30 mouse cellular contexts compared by ENCODE assay signal in genomic region chr2:180684031-180684430, GRCm38 (mm10). TPM values are rescaled to one million over a fixed set of nuclear protein-coding genes. Genes with fewer than 3 reads are reported as not detected.
DNase-seq lines count a peak whose midpoint lies in the region; ATAC-seq and TF ChIP-seq lines count a peak whose summit lies in the region.
"Had no signal": no experiment of that assay in that cellular context is flagged by ENCODE, and none has a peak within 500 bp of the region (broad histone marks: within the 10 kb centered on the region; RNA-seq: fewer than 3 reads in every experiment).

No protein-coding gene starts in this region.

- peaks cover 6% of the 10 kb centered on the region; the same call in 1 of the 2 replicates for H3K79me2 ChIP-seq in MEL (ENCODE audit: control insufficient read depth, insufficient read depth, low read length, poor library complexity)

- peaks cover 18 to 39% of the 10 kb centered on the region in 2 experiments for H3K36me3 ChIP-seq in MEL (ENCODE audit: control insufficient read depth in 1 of 2, insufficient read depth in 2 of 2, low read length in 2 of 2)
- peaks cover 95% of the 10 kb centered on the region for H3K36me3 ChIP-seq in liver, embryonic 13.5 days
- H3K36me3 ChIP-seq in liver, embryonic 16.5 days (ENCODE audit: control insufficient read depth, insufficient read depth): peaks cover 78% of the 10 kb centered on the region

- 0 out of 2 replicates have a peak overlapping the region, but pooled peaks have one; percentile 2 for H3K4me2 ChIP-seq in liver, embryonic 13.5 days
- no peak overlapping the region for H3K4me2 ChIP-seq in liver, embryonic 16.5 days (ENCODE audit: low read depth, low read length)
- H3K4me2 ChIP-seq: heart, embryonic 12.5 days; heart, embryonic 15.5 days; hindbrain, embryonic 13.5 days had no signal

- no peak for TF ChIP-seq RAD21 in MEL (IDR thresholded peaks at IDR 0.05; ENCODE audit: low read depth, low read length)

- TF ChIP-seq EP300 in MEL (IDR thresholded peaks at IDR 0.05; ENCODE audit: low read depth in 1 of 2, low read length in 2 of 2): peak; percentile 32 to 65

- no peaks in the 10 kb centered on the region for H3K27me3 ChIP-seq in MEL (ENCODE audit: control insufficient read depth in 1 of 2, insufficient read depth in 2 of 2, low read length in 2 of 2)
- no peaks in the 10 kb centered on the region for H3K27me3 ChIP-seq in liver, embryonic 13.5 days
- H3K27me3 ChIP-seq in liver, embryonic 16.5 days (ENCODE audit: control insufficient read depth, insufficient read depth, low read depth, low read length): no peaks in the 10 kb centered on the region
- H3K27me3 ChIP-seq: heart, embryonic 12.5 days; heart, embryonic 15.5 days; hindbrain, embryonic 13.5 days; Patski had no signal

- no peak overlapping the region for H3K4me3 ChIP-seq in MEL (ENCODE audit: control insufficient read depth in 1 of 2, insufficient read depth in 1 of 2, low read depth in 2 of 2, low read length in 2 of 2)
- H3K4me3 ChIP-seq in liver, embryonic 13.5 days (replicated peaks): no peak overlapping the region
- no peak overlapping the region for H3K4me3 ChIP-seq in liver, embryonic 16.5 days (ENCODE audit: low read depth, low read length)
- H3K4me3 ChIP-seq: heart, embryonic 12.5 days; heart, embryonic 15.5 days; hindbrain, embryonic 10.5 days; hindbrain, embryonic 13.5 days had no signal

- H3K9ac ChIP-seq in MEL (ENCODE audit: control insufficient read depth, low read depth, low read length, poor library complexity, severe bottlenecking): no peak overlapping the region
- H3K9ac ChIP-seq in liver, embryonic 13.5 days: peak overlapping the region; percentile 5; the same call in 1 of the 2 replicates
- H3K9ac ChIP-seq in liver, embryonic 16.5 days (ENCODE audit: low read depth, low read length): no peak overlapping the region
- H3K9ac ChIP-seq: forebrain, postnatal 0 days; heart, embryonic 12.5 days; heart, embryonic 15.5 days; hindbrain, embryonic 13.5 days had no signal

- no peak for ATAC-seq in liver, embryonic 13.5 days (ENCODE audit: low read depth)
- ATAC-seq in liver, embryonic 16.5 days (ENCODE audit: low read depth): peak; percentile 55
- ATAC-seq: CD4-positive, CD25-positive, alpha-beta regulatory T cell, adult 4 months; forebrain, embryonic 14.5 days; forebrain, postnatal 0 days; hindbrain, embryonic 16.5 days; Patski had no signal

- TF ChIP-seq POLR2A in MEL (IDR thresholded peaks at IDR 0.05; ENCODE audit: control insufficient read depth in 1 of 2, insufficient read depth in 1 of 2, low read depth in 1 of 2, low read length in 2 of 2, poor library complexity in 1 of 2): no peak

- no peak for TF ChIP-seq CTCF in MEL (IDR thresholded peaks at IDR 0.05 in 2 of 3, conservative IDR thresholded peaks at IDR 0.05 in 1 of 3; ENCODE audit: control insufficient read depth in 1 of 3, insufficient read depth in 1 of 3, low read depth in 2 of 3, low read length in 3 of 3, poor library complexity in 1 of 3, severe bottlenecking in 1 of 3)

- H3K9me3 ChIP-seq in MEL (replicated peaks; ENCODE audit: insufficient read depth, low read length): no peaks in the 10 kb centered on the region
- H3K9me3 ChIP-seq in liver, embryonic 13.5 days (replicated peaks): no peaks in the 10 kb centered on the region
- H3K9me3 ChIP-seq in liver, embryonic 16.5 days (replicated peaks; ENCODE audit: control insufficient read depth, low read length): no peaks in the 10 kb centered on the region
- H3K9me3 ChIP-seq: heart, embryonic 12.5 days; heart, embryonic 15.5 days; hindbrain, embryonic 10.5 days; hindbrain, embryonic 13.5 days had no signal

- 55% methylated on average over 4 of the region's 4 CpGs for WGBS in liver, embryonic 13.5 days (ENCODE audit: insufficient replicate concordance)
- 39% methylated on average over 4 of the region's 4 CpGs for WGBS in liver, embryonic 16.5 days (ENCODE audit: insufficient replicate concordance)

- no peak for DNase-seq in MEL (ENCODE audit: low read depth, low spot score)
- peak; percentile 27 for DNase-seq in c-Kit-positive CD71-positive TER-119-positive erythroid progenitor cells, embryonic 14.5 days (ENCODE audit: low spot score)
- DNase-seq in liver, embryonic 13.5 days: no peak
- DNase-seq in retina, embryonic 14.5 days (ENCODE audit: low spot score): no peak
- DNase-seq in gastrocnemius, postnatal 25 days: no peak
- DNase-seq in lung, adult 18-20 months: no peak
- DNase-seq in MN1 (ENCODE audit: low spot score): no peak
- DNase-seq: adrenal gland, adult 2 months; adrenal gland, postnatal 14 days; cerebellum, adult 11-12 months; cerebellum, adult 8-10 months; cerebellum, postnatal 14 days; forebrain, postnatal 0 days; gastrocnemius, postnatal 36 days; heart, postnatal 10 days; heart, postnatal 36 days had no signal

- peaks cover 0 to 15% of the 10 kb centered on the region in 2 experiments; a peak in 2 of 4 replicates for H3K4me1 ChIP-seq in MEL (ENCODE audit: control insufficient read depth in 1 of 2, insufficient read depth in 2 of 2, low read length in 2 of 2)
- H3K4me1 ChIP-seq in liver, embryonic 13.5 days (replicated peaks): peaks cover 41% of the 10 kb centered on the region
- H3K4me1 ChIP-seq in liver, embryonic 16.5 days (ENCODE audit: control insufficient read depth, low read depth, low read length): peaks cover 15% of the 10 kb centered on the region
- H3K4me1 ChIP-seq: heart, embryonic 12.5 days; heart, embryonic 15.5 days; hindbrain, embryonic 10.5 days; hindbrain, embryonic 13.5 days had no signal

- peak overlapping the region; percentile 3; the same call in 1 of the 2 replicates for H3K27ac ChIP-seq in MEL (ENCODE audit: control insufficient read depth, low read depth, low read length)
- H3K27ac ChIP-seq in liver, embryonic 13.5 days: peak overlapping the region; percentile 35
- H3K27ac ChIP-seq in liver, embryonic 16.5 days (ENCODE audit: low read length): peak overlapping the region; percentile 67
- H3K27ac ChIP-seq: heart, embryonic 15.5 days; hindbrain, embryonic 10.5 days; hindbrain, embryonic 13.5 days had no signal

TF ChIP-seq in MEL, 35 proteins besides CTCF, POLR2A, EP300 and RAD21 (continues in another document):
- no peak for TF ChIP-seq JUND (IDR thresholded peaks at IDR 0.05; ENCODE audit: low read depth, low read length)
- no peak for TF ChIP-seq MEF2A (IDR thresholded peaks at IDR 0.05; ENCODE audit: extremely low read depth, insufficient replicate concordance, low read depth, low read length, poor library complexity, severe bottlenecking)
- no peak for TF ChIP-seq RCOR1 (IDR thresholded peaks at IDR 0.05; ENCODE audit: low read depth, low read length)
- no peak for TF ChIP-seq ZNF384 (IDR thresholded peaks at IDR 0.05; ENCODE audit: low read depth, low read length)
- TF ChIP-seq ZC3H11A (IDR thresholded peaks at IDR 0.05; ENCODE audit: low read depth, low read length): no peak
- TF ChIP-seq POLR2AphosphoS5 (IDR thresholded peaks at IDR 0.05; ENCODE audit: borderline replicate concordance, low read depth, low read length): no peak
- TF ChIP-seq TCF12 (IDR thresholded peaks at IDR 0.05; ENCODE audit: low read depth, low read length): peak; percentile 90
- no peak for TF ChIP-seq MYC (IDR thresholded peaks at IDR 0.05; ENCODE audit: low read depth, low read length)
- peak; percentile 47; the same call in 1 of the 2 replicates for TF ChIP-seq SIN3A (IDR thresholded peaks at IDR 0.05; ENCODE audit: low read length)
- TF ChIP-seq UBTF (IDR thresholded peaks at IDR 0.05; ENCODE audit: borderline replicate concordance, insufficient read depth, low read depth, low read length): no peak
- TF ChIP-seq GABPA (IDR thresholded peaks at IDR 0.05; ENCODE audit: low read depth, low read length): no peak
- peak; percentile 69 for TF ChIP-seq GATA1 (IDR thresholded peaks at IDR 0.05; ENCODE audit: low read depth, low read length)
- TF ChIP-seq KAT2A (conservative IDR thresholded peaks at IDR 0.05; ENCODE audit: low read depth, low read length): 0 out of 2 replicates have a peak, but pooled peaks have one; percentile 15
- TF ChIP-seq USF2 (IDR thresholded peaks at IDR 0.05; ENCODE audit: borderline replicate concordance in 1 of 2, insufficient read depth in 1 of 2, low read depth in 1 of 2, low read length in 2 of 2): no peak
- no peak for TF ChIP-seq ZKSCAN1 (IDR thresholded peaks at IDR 0.05; ENCODE audit: low read depth, low read length)
- TF ChIP-seq SMC3 (IDR thresholded peaks at IDR 0.05; ENCODE audit: low read depth, low read length): no peak

RNA-seq across cellular contexts. Expression of gene Dido1, which starts 25.8 kb away (rescaled TPM):
- total RNA-seq in MEL (2012; rRNA removed): 27.9 and 30.1 TPM in 2 replicates
- 10 to 100 TPM; 17.8 to 35.1 TPM for polyA plus RNA-seq in MEL (2012; ENCODE audit: insufficient read depth in 1 of 2, insufficient read length in 2 of 2, low read depth in 1 of 2, low replicate concordance in 2 of 2, missing spikeins in 1 of 2)
- 10.1 and 12.7 TPM in 2 replicates for polyA plus RNA-seq in liver, embryonic 13.5 days (2015; fragmentation: Nextera tagmentation; extraction: Ambion mirVana)
- 12.6 and 12.9 TPM in 2 replicates for polyA plus RNA-seq in liver, embryonic 16.5 days (2015; fragmentation: Nextera tagmentation; extraction: Ambion mirVana)
- total RNA-seq in gastrocnemius, postnatal 25 days (2021): 10 to 100 TPM; 14.6 to 16.2 TPM

RNA-seq across cellular contexts. Expression of gene Gid8, which starts 25.9 kb away (rescaled TPM):
- 42.7 and 52.8 TPM in 2 replicates for total RNA-seq in MEL (2012; rRNA removed)
- polyA plus RNA-seq in MEL (2012; ENCODE audit: insufficient read depth in 1 of 2, insufficient read length in 2 of 2, low read depth in 1 of 2, low replicate concordance in 2 of 2, missing spikeins in 1 of 2): 10 to 100 TPM in 1 of 2 experiments, not detected in 1; 65.5 TPM
- 116 and 126 TPM in 2 replicates for polyA plus RNA-seq in liver, embryonic 13.5 days (2015; fragmentation: Nextera tagmentation; extraction: Ambion mirVana)
- 101 and 112 TPM in 2 replicates for polyA plus RNA-seq in liver, embryonic 16.5 days (2015; fragmentation: Nextera tagmentation; extraction: Ambion mirVana)
- total RNA-seq in gastrocnemius, postnatal 25 days (2021): 10 to 100 TPM; 31.8 to 34.4 TPM

RNA-seq across cellular contexts. Expression of gene Slc17a9, which starts 41.0 kb away (rescaled TPM):
- 6.5 and 6.7 TPM in 2 replicates for total RNA-seq in MEL (2012; rRNA removed)
- polyA plus RNA-seq in MEL (2012; ENCODE audit: insufficient read depth in 1 of 2, insufficient read length in 2 of 2, low read depth in 1 of 2, low replicate concordance in 2 of 2, missing spikeins in 1 of 2): 10 to 100 TPM in 1 of 2 experiments, not detected in 1; 16.1 TPM
- polyA plus RNA-seq in liver, embryonic 13.5 days (2015; fragmentation: Nextera tagmentation; extraction: Ambion mirVana): 4.8 and 5.5 TPM in 2 replicates
- polyA plus RNA-seq in liver, embryonic 16.5 days (2015; fragmentation: Nextera tagmentation; extraction: Ambion mirVana): 10.4 and 10.8 TPM in 2 replicates
- under 1 TPM; 0.20 to 0.48 TPM for total RNA-seq in gastrocnemius, postnatal 25 days (2021)
- polyA plus RNA-seq: embryonic facial prominence, embryonic 11.5 days; forebrain, embryonic 14.5 days had no signal

RNA-seq across cellular contexts. Expression of gene Tcfl5, which starts 41.5 kb away (rescaled TPM):
- total RNA-seq in MEL (2012; rRNA removed): not detected in 2 replicates
- polyA plus RNA-seq in MEL (2012; ENCODE audit: insufficient read depth in 1 of 2, insufficient read length in 2 of 2, low read depth in 1 of 2, low replicate concordance in 2 of 2, missing spikeins in 1 of 2): not detected
- polyA plus RNA-seq in liver, embryonic 13.5 days (2015; fragmentation: Nextera tagmentation; extraction: Ambion mirVana): not detected in 2 replicates
- polyA plus RNA-seq in liver, embryonic 16.5 days (2015; fragmentation: Nextera tagmentation; extraction: Ambion mirVana): 0.07 TPM in 1 of 2 replicates, not detected in the other
- under 1 TPM in 1 of 2 experiments, not detected in 1; 0.18 TPM for total RNA-seq in gastrocnemius, postnatal 25 days (2021)
- total RNA-seq: adrenal gland, adult 2 months; adrenal gland, postnatal 14 days; gastrocnemius, adult 8-10 months; gastrocnemius, postnatal 36 days; granulocyte monocyte progenitor cell, adult 5-6 weeks; heart, adult 8-10 months had no signal
- polyA plus RNA-seq: adrenal gland, adult 2 months; C2C12; Patski had no signal

Comparison
In these comparisons a context has a peak if more than half of its experiments do, and no peak if none do; other contexts are left out.
1. H3K27ac ChIP-seq: peak in every context shown above with its lines; median percentile 67 in liver, embryonic 16.5 days; 35 in liver, embryonic 13.5 days; 3 in MEL.